Mouse (Mus musculus) gastrocnemius, postnatal 10 days (tissue): ENCODE measurements around the gene Hspd1. TPM values are rescaled to one million over a fixed set of nuclear protein-coding genes. Genes with fewer than 3 reads are reported as not detected.
"Not testable (repeated sequence)": the region's sequence is repeated elsewhere in the genome, so short reads cannot be mapped to it uniquely, and the experiment has no call there.

Experiments used
- DNase-seq: peaks from one replicate; pipeline ENCODE4 v3.0.0; 2021; ENCODE audit warnings: mixed read lengths
- long read RNA-seq, 2 experiments: library from polyadenylated mRNA; stranded (forward); transcript quantifications; one replicate each; pipeline ENCODE4 v2.0.0; 2021
- total RNA-seq, 2 experiments: library from RNA; stranded (reverse); gene quantifications; 2 replicates each; pipeline ENCODE4 v1.2.3; 2021

Hspd1 gene
- total RNA-seq = 100 to 1,000 TPM; 176 to 188 TPM
- long read RNA-seq, experiment 1, transcript Hspd1-201 (12 exons, 2,423 nt) = major isoform, 292 of 373 reads
- long read RNA-seq, experiment 1, partial matches to known transcripts = 18 of 373 reads
- long read RNA-seq, experiment 1, other reads (novel, unspliced or antisense) = 63 of 373 reads
- long read RNA-seq, experiment 2, transcript Hspd1-201 (12 exons, 2,423 nt) = major isoform, 267 of 362 reads
- long read RNA-seq, experiment 2, partial matches to known transcripts = 33 of 362 reads
- long read RNA-seq, experiment 2, other reads (novel, unspliced or antisense) = 62 of 362 reads

GRCm38 (mm10) chr1:55087932-55088610 is at the start of gene Hspd1, which contains the start of gene Hspe1:
Gene Hspd1 (minus strand): TSS chr1:55088243.
Gene Hspe1 (plus strand): TSS chr1:55088132.
- DNase-seq = peak; percentile 98

GRCm38 (mm10) chr1:55135846-55136245 is 47.8 kb upstream of the Hspd1 start:
- DNase-seq = no peak

- no peak for DNase-seq
Observed at GRCm38 (mm10) chr1:55134301-55134700, 46.3 kb upstream of the Hspd1 start.

GRCm38 (mm10) chr1:55133173-55133572 is 45.1 kb upstream of the Hspd1 start:
- DNase-seq = no peak

GRCm38 (mm10) chr1:55132308-55132707 is 44.3 kb upstream of the Hspd1 start:
- DNase-seq = no peak

- no peak for DNase-seq
Observed at GRCm38 (mm10) chr1:55131424-55132014, 43.5 kb upstream of the Hspd1 start.

GRCm38 (mm10) chr1:55130943-55131401 is 42.9 kb upstream of the Hspd1 start, which contains the start of gene Mob4:
Gene Mob4 (plus strand): TSS chr1:55131231.
- peak; percentile 97 for DNase-seq

- no peak for DNase-seq
Observed at GRCm38 (mm10) chr1:55130190-55130916, 42.3 kb upstream of the Hspd1 start.

GRCm38 (mm10) chr1:55129716-55130115 is 41.7 kb upstream of the Hspd1 start:
- no peak for DNase-seq

GRCm38 (mm10) chr1:55124136-55124535 is 36.1 kb upstream of the Hspd1 start:
- not testable (repeated sequence) for DNase-seq

GRCm38 (mm10) chr1:55123561-55123960 is 35.5 kb upstream of the Hspd1 start:
- no peak for DNase-seq

- DNase-seq = no peak
Observed at GRCm38 (mm10) chr1:55123046-55123445, 35.0 kb upstream of the Hspd1 start.

- DNase-seq = no peak
Observed at GRCm38 (mm10) chr1:55109066-55109766, 21.2 kb upstream of the Hspd1 start.

GRCm38 (mm10) chr1:55108473-55108872 is 20.4 kb upstream of the Hspd1 start:
- DNase-seq = no peak

- no peak for DNase-seq
Observed at GRCm38 (mm10) chr1:55107644-55108043, 19.6 kb upstream of the Hspd1 start.

GRCm38 (mm10) chr1:55106919-55107585 is 19.0 kb upstream of the Hspd1 start:
- DNase-seq = no peak

- DNase-seq = no peak
Observed at GRCm38 (mm10) chr1:55092469-55092868, 4.4 kb upstream of the Hspd1 start.

- no peak for DNase-seq
Observed at GRCm38 (mm10) chr1:55092056-55092455, 4.0 kb upstream of the Hspd1 start.

GRCm38 (mm10) chr1:55089498-55090064 is 1.5 kb upstream of the Hspd1 start:
- DNase-seq = no peak

GRCm38 (mm10) chr1:55088611-55089497 is 811 bp upstream of the Hspd1 start:
- no peak for DNase-seq
